Mouse (Mus musculus): Measurements from ENCODE around the gene 0610010K14Rik. TPM values are rescaled to one million over a fixed set of nuclear protein-coding genes. Genes with fewer than 3 reads are reported as not detected.

0610010K14Rik gene
- polyA plus RNA-seq, 1 experiment from 2014 or later: 232 TPM

DNA sequence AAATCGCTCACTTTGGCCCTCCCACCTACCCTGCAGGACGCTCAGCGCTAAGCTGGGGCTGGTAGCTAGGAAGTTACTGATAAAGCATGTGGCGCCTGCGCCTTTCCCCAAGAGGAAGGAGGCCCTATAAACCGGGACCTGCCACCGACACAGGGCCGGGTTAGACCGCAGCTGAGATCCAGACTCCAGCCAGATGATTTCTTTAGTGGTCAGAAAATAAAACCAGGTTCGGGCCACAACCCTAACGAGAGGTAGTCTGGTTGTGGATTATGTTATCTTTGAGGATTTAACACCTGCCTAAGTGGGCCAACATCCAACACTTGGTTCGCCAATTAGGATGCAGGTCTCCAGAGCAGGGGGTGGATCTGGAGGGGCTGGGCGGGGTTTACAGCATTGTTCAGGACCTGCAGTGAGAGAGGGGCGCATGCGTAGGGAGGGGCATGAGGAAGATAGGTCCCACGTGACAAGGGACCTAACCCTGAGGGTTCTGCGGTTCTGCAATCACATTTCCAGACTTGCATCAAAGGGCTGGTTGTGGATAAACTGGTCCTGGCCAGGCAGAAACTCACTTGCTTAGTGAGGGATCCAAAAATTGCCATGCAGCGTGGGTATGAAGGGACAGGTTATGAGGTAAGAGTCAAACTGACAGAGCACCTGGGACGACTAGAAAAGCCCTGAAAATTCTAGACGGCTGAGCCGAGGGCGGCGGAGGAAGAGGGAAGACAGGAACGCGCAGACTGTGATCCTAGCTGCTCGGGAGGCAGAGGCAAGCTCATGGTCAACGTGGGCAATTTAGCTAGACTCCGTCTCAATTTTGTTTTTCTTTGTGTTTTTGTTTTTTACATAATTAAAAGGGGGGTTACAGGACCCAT lies 16.7 kb downstream of the 0610010K14Rik start, which contains the start of gene Slc16a13:
Gene Slc16a13, minus strand, starts transcription at position 334 of the 872 bp plus-strand sequence.
- peak within 1 kb of the TSS; percentile 80 for H3K27ac ChIP-seq (ENCODE audit: low read depth, low read length)
- DNase-seq (ENCODE audit: low spot score, missing footprints) (peak; percentile 98), ATAC-seq (ENCODE audit: low FRiP score) (peak; percentile 97)
- peaks cover 15% of the 10 kb centered on the region for H3K4me1 ChIP-seq (ENCODE audit: control insufficient read depth, insufficient read depth, low read length)
- peak within 1 kb of the TSS; percentile 84 for H3K9ac ChIP-seq (ENCODE audit: low read length)
- 0% methylated on average over 28 of the region's 28 CpGs for WGBS
- peaks cover 16% of the 10 kb centered on the region for H3K27me3 ChIP-seq (ENCODE audit: control insufficient read depth, insufficient read depth, low read length)
- H3K4me3 ChIP-seq (ENCODE audit: low read depth, low read length): peak within 1 kb of the TSS; percentile 61
- peak within 1 kb of the TSS; percentile 88 for H3K4me2 ChIP-seq
- H3K36me3 ChIP-seq (ENCODE audit: control insufficient read depth, insufficient read depth, low read length): no peaks in the 10 kb centered on the region
- H3K9me3 ChIP-seq (ENCODE audit: control insufficient read depth, low read length): no peaks in the 10 kb centered on the region

DNA sequence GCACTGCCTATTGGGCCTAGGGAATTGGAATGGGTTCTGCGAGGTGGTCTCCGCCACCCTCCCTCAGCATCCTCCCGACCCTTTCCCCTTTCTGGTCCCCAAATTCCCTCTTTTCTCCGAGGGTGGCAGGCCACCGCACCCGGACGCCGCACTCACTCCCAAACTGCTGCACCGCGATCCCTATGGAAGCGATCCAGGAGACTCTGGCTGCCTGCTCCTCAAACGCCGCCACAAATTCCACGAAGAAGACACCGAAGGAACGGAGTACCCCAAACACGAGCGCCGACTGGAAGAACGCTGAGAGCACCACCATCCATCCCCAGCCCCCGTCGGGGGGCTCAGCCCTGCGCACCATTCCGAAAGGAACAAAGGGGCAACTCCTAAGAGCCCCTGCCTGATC lies 17.4 kb downstream of the 0610010K14Rik start:
- DNase-seq (ENCODE audit: low spot score, missing footprints): no peak
- Histone ChIP-seq H3K36me3 (ENCODE audit: control insufficient read depth, insufficient read depth, low read length) (no peaks in the 10 kb centered on the region), H3K27ac (ENCODE audit: low read depth, low read length) (peak overlapping the region; percentile 80), H3K27me3 (ENCODE audit: control insufficient read depth, insufficient read depth, low read length) (peaks cover 17% of the 10 kb centered on the region), H3K4me3 (ENCODE audit: low read depth, low read length) (peak overlapping the region; percentile 61), H3K9me3 (ENCODE audit: control insufficient read depth, low read length) (no peaks in the 10 kb centered on the region), H3K4me1 (ENCODE audit: control insufficient read depth, insufficient read depth, low read length) (peaks cover 15% of the 10 kb centered on the region), H3K9ac (ENCODE audit: low read length) (peak overlapping the region; percentile 84), H3K4me2 (peak overlapping the region; percentile 88)
- under 1% methylated on average over 24 of the region's 24 CpGs for WGBS
- ATAC-seq (ENCODE audit: low FRiP score): no peak

DNA sequence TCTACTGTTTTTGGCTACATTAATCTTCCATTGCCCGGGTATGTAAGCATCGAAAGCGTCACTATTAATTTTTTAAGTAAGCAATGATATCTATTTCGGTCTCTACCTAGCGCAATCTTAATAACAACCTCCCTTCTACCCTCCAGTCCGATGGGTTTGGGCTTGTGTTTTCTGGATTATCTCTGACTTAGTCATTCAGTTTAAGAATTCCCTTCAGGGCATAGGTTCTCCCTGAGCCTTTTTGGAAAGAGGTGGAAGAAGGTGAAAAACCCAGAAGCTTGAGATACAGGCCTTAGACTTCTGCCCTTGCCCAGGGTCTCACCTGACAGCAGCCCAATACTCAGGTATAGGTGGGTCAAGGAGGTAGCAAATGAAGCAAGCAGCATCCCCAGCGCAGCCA lies 17.8 kb downstream of the 0610010K14Rik start:
- H3K4me2 ChIP-seq: peak overlapping the region; percentile 88
- DNase-seq (ENCODE audit: low spot score, missing footprints) (peak; percentile 87), ATAC-seq (ENCODE audit: low FRiP score) (no peak)
- peak overlapping the region; percentile 84 for H3K9ac ChIP-seq (ENCODE audit: low read length)
- no peaks in the 10 kb centered on the region for H3K36me3 ChIP-seq (ENCODE audit: control insufficient read depth, insufficient read depth, low read length)
- H3K4me3 ChIP-seq (ENCODE audit: low read depth, low read length): peak overlapping the region; percentile 61
- peaks cover 19% of the 10 kb centered on the region for H3K4me1 ChIP-seq (ENCODE audit: control insufficient read depth, insufficient read depth, low read length)
- H3K27ac ChIP-seq (ENCODE audit: low read depth, low read length): no peak overlapping the region; the same call in 1 of the 2 replicates
- WGBS: 55% methylated on average over 7 of the region's 7 CpGs
- no peaks in the 10 kb centered on the region for H3K9me3 ChIP-seq (ENCODE audit: control insufficient read depth, low read length)
- peaks cover 19% of the 10 kb centered on the region for H3K27me3 ChIP-seq (ENCODE audit: control insufficient read depth, insufficient read depth, low read length)

GRCm38 (mm10) chr11:70218741-70219470 lies 18.8 kb downstream of the 0610010K14Rik start:
- H3K4me1 ChIP-seq (ENCODE audit: control insufficient read depth, insufficient read depth, low read length): peaks cover 29% of the 10 kb centered on the region
- DNase-seq (ENCODE audit: low spot score, missing footprints) (no peak), ATAC-seq (ENCODE audit: low FRiP score) (no peak)
- no peaks in the 10 kb centered on the region for H3K36me3 ChIP-seq (ENCODE audit: control insufficient read depth, insufficient read depth, low read length)
- H3K27me3 ChIP-seq (ENCODE audit: control insufficient read depth, insufficient read depth, low read length): peaks cover 28% of the 10 kb centered on the region
- H3K4me3 ChIP-seq (ENCODE audit: low read depth, low read length): no peak overlapping the region
- H3K9me3 ChIP-seq (ENCODE audit: control insufficient read depth, low read length): no peaks in the 10 kb centered on the region
- WGBS: 90% methylated on average over 15 of the region's 15 CpGs
- H3K4me2 ChIP-seq: peak overlapping the region; percentile 88
- no peak overlapping the region for H3K9ac ChIP-seq (ENCODE audit: low read length)
- no peak overlapping the region for H3K27ac ChIP-seq (ENCODE audit: low read depth, low read length)

GRCm38 (mm10) chr11:70218039-70218438 lies 19.7 kb downstream of the 0610010K14Rik start:
- H3K27ac ChIP-seq (ENCODE audit: low read depth, low read length): no peak overlapping the region
- WGBS: 91% methylated on average over 4 of the region's 4 CpGs
- no peak overlapping the region for H3K4me2 ChIP-seq
- no peaks in the 10 kb centered on the region for H3K9me3 ChIP-seq (ENCODE audit: control insufficient read depth, low read length)
- no peak overlapping the region for H3K4me3 ChIP-seq (ENCODE audit: low read depth, low read length)
- no peak for DNase-seq (ENCODE audit: low spot score, missing footprints)
- H3K27me3 ChIP-seq (ENCODE audit: control insufficient read depth, insufficient read depth, low read length): peaks cover 35% of the 10 kb centered on the region
- no peak overlapping the region for H3K9ac ChIP-seq (ENCODE audit: low read length)
- H3K4me1 ChIP-seq (ENCODE audit: control insufficient read depth, insufficient read depth, low read length): peaks cover 33% of the 10 kb centered on the region
- no peaks in the 10 kb centered on the region for H3K36me3 ChIP-seq (ENCODE audit: control insufficient read depth, insufficient read depth, low read length)
- no peak for ATAC-seq (ENCODE audit: low FRiP score)

DNA sequence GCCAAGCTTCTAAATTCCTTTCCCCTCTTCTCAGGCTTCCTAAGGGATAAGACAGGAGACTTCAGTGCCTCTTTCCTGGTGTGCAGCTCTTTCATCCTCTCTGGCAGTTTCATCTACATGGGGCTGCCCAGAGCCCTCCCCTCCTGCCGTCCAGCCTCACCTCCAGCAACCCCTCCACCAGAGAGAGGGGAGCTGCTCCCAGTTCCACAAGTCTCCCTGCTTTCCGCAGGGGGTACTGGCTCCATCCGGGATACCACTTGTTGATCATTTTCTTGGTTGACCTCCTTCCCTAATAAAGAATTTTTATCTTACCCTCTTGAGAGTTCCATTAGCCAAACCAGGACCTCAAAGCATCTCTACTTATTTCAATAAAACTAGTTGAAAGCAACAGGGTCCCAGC lies 21.6 kb downstream of the 0610010K14Rik start:
- H3K4me1 ChIP-seq (ENCODE audit: control insufficient read depth, insufficient read depth, low read length): peaks cover 28% of the 10 kb centered on the region
- no peak overlapping the region; the same call in 1 of the 2 replicates for H3K4me2 ChIP-seq
- H3K27ac ChIP-seq (ENCODE audit: low read depth, low read length): no peak overlapping the region
- no peak overlapping the region for H3K4me3 ChIP-seq (ENCODE audit: low read depth, low read length)
- no peaks in the 10 kb centered on the region for H3K9me3 ChIP-seq (ENCODE audit: control insufficient read depth, low read length)
- peaks cover 39% of the 10 kb centered on the region for H3K27me3 ChIP-seq (ENCODE audit: control insufficient read depth, insufficient read depth, low read length)
- no peaks in the 10 kb centered on the region for H3K36me3 ChIP-seq (ENCODE audit: control insufficient read depth, insufficient read depth, low read length)
- ATAC-seq (ENCODE audit: low FRiP score) (no peak), DNase-seq (ENCODE audit: low spot score, missing footprints) (no peak)
- WGBS: 48% methylated on average over 3 of the region's 3 CpGs
- no peak overlapping the region for H3K9ac ChIP-seq (ENCODE audit: low read length)

DNA sequence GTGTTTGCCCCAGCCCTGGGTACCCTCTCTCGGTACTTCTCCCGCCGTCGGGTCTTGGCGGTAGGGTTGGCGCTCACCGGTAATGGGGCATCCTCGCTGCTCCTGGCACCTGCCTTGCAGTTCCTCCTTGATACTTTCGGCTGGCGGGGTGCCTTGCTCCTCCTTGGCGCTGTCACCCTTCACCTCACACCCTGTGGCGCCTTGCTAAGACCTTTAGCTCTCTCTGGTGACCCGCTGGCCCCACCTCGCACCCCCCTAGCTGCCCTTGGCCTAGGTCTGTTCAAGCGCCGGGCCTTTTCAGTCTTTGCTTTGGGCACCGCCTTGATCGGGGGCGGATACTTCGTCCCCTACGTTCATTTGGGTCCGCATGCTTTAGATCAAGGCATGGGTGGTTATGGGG lies 22.4 kb downstream of the 0610010K14Rik start:
- WGBS: 6% methylated on average over 22 of the region's 22 CpGs
- H3K9me3 ChIP-seq (ENCODE audit: control insufficient read depth, low read length): no peaks in the 10 kb centered on the region
- H3K4me3 ChIP-seq (ENCODE audit: low read depth, low read length): no peak overlapping the region
- peaks cover 39% of the 10 kb centered on the region for H3K27me3 ChIP-seq (ENCODE audit: control insufficient read depth, insufficient read depth, low read length)
- H3K9ac ChIP-seq (ENCODE audit: low read length): no peak overlapping the region
- H3K4me2 ChIP-seq: no peak overlapping the region
- no peak overlapping the region for H3K27ac ChIP-seq (ENCODE audit: low read depth, low read length)
- ATAC-seq (ENCODE audit: low FRiP score) (no peak), DNase-seq (ENCODE audit: low spot score, missing footprints) (no peak)
- H3K36me3 ChIP-seq (ENCODE audit: control insufficient read depth, insufficient read depth, low read length): no peaks in the 10 kb centered on the region
- peaks cover 28% of the 10 kb centered on the region for H3K4me1 ChIP-seq (ENCODE audit: control insufficient read depth, insufficient read depth, low read length)

GRCm38 (mm10) chr11:70214856-70215209 lies 22.9 kb downstream of the 0610010K14Rik start:
- Histone ChIP-seq H3K4me3 (ENCODE audit: low read depth, low read length) (peak overlapping the region; percentile 31; the same call in 1 of the 2 replicates), H3K9me3 (ENCODE audit: control insufficient read depth, low read length) (no peaks in the 10 kb centered on the region), H3K27ac (ENCODE audit: low read depth, low read length) (no peak overlapping the region), H3K27me3 (ENCODE audit: control insufficient read depth, insufficient read depth, low read length) (peaks cover 39% of the 10 kb centered on the region), H3K4me1 (ENCODE audit: control insufficient read depth, insufficient read depth, low read length) (peaks cover 25% of the 10 kb centered on the region), H3K9ac (ENCODE audit: low read length) (no peak overlapping the region), H3K4me2 (peak overlapping the region; percentile 53), H3K36me3 (ENCODE audit: control insufficient read depth, insufficient read depth, low read length) (no peaks in the 10 kb centered on the region)
- ATAC-seq (ENCODE audit: low FRiP score) (peak; percentile 7; the same call in 1 of the 2 replicates), DNase-seq (ENCODE audit: low spot score, missing footprints) (no peak)
- 5% methylated on average over 18 of the region's 18 CpGs for WGBS
